Mouse (Mus musculus) thymus, adult 2 months (tissue): ENCODE results near the gene Gsk3b. TPM values are rescaled to one million over a fixed set of nuclear protein-coding genes. Genes with fewer than 3 reads are reported as not detected.

Experiments used
- DNase-seq: peaks from one replicate; pipeline ENCODE4 v3.0.0; 2021
- H3K27ac ChIP-seq: fragments of 200-500 bp; 2 replicates; pipeline ENCODE4 v1.5.1; 2012; ENCODE audit warnings: low read length, control low read depth; ENCODE audit not compliant: control insufficient read depth, insufficient read depth
- H3K27me3 ChIP-seq: fragments of 200-500 bp; 2 replicates; pipeline ENCODE4 v1.6.1; 2012; ENCODE audit warnings: mild to moderate bottlenecking, low read length, moderate library complexity, mixed read lengths; ENCODE audit not compliant: control insufficient read depth, insufficient read depth
- H3K36me3 ChIP-seq: fragments of 200-500 bp; 2 replicates; pipeline ENCODE4 v1.6.1; 2012; ENCODE audit warnings: mild to moderate bottlenecking, low read length, moderate library complexity; ENCODE audit not compliant: control insufficient read depth, insufficient read depth
- H3K4me1 ChIP-seq: fragments of 200-500 bp; replicated peaks from 2 replicates; pipeline ENCODE4 v1.6.1; 2012; ENCODE audit warnings: low read length; ENCODE audit not compliant: control insufficient read depth, insufficient read depth
- H3K4me3 ChIP-seq: fragments of 200-500 bp; 2 replicates; pipeline ENCODE4 v1.5.1; 2012; ENCODE audit warnings: mild to moderate bottlenecking, low read length, control low read depth, moderate library complexity; ENCODE audit not compliant: control insufficient read depth, insufficient read depth
- CTCF ChIP-seq: fragments of 200-500 bp; IDR thresholded peaks from 2 replicates; pipeline ENCODE4 v1.5.1; 2012; ENCODE audit warnings: mild to moderate bottlenecking, control low read depth, low read length, moderate library complexity, borderline replicate concordance; ENCODE audit not compliant: control insufficient read depth, poor library complexity, insufficient read depth; ENCODE audit errors: extremely low read depth
- POLR2A ChIP-seq: fragments of 200-500 bp; IDR thresholded peaks from 2 replicates; pipeline ENCODE4 v1.6.1; 2012; ENCODE audit warnings: mild to moderate bottlenecking, low read length, control low read depth, moderate library complexity; ENCODE audit not compliant: control insufficient read depth, poor library complexity, insufficient read depth; ENCODE audit errors: extremely low read depth
- WGBS: fragments of 180-500 bp; shearing (Covaris S2); methylation state at CpG from one replicate; pipeline ENCODE4 v1.1.7; 2018; 5-methylcytosine and 5-hydroxymethylcytosine counted together
- polyA plus RNA-seq: library from polyadenylated mRNA; depleted of rRNA; stranded (reverse); fragments of >200 nt; gene quantifications from 2 replicates; pipeline ENCODE4 v1.2.3, GENCODE M21; 2012

Gsk3b gene
- polyA plus RNA-seq, 1 experiment: 25.1 TPM

- DNase-seq: no peak
- Histone ChIP-seq H3K36me3 (peaks cover 9% of the 10 kb centered on the region; the same call in 1 of the 2 replicates), H3K4me3 (no peak overlapping the region), H3K27ac (no peak overlapping the region), H3K4me1 (peaks cover 2% of the 10 kb centered on the region; the same call in 1 of the 2 replicates), H3K27me3 (no peaks in the 10 kb centered on the region)
- no peak for TF ChIP-seq CTCF
- no peak for TF ChIP-seq POLR2A
- 96% methylated on average over 9 of the region's 9 CpGs for WGBS
Measured at GRCm38 (mm10) chr16:38097521-38097920, 8.7 kb downstream of the Gsk3b start.

- Histone ChIP-seq H3K4me3 (no peak overlapping the region), H3K4me1 (peaks cover 2% of the 10 kb centered on the region; the same call in 1 of the 2 replicates), H3K27me3 (no peaks in the 10 kb centered on the region), H3K27ac (no peak overlapping the region), H3K36me3 (peaks cover 9% of the 10 kb centered on the region; the same call in 1 of the 2 replicates)
- TF ChIP-seq POLR2A (no peak), CTCF (no peak)
- DNase-seq: no peak
Measured at GRCm38 (mm10) chr16:38099325-38099724, 10.5 kb downstream of the Gsk3b start.

- Histone ChIP-seq H3K36me3 (peaks cover 9% of the 10 kb centered on the region; the same call in 1 of the 2 replicates), H3K4me3 (no peak overlapping the region), H3K27ac (no peak overlapping the region), H3K27me3 (no peaks in the 10 kb centered on the region), H3K4me1 (peaks cover 2% of the 10 kb centered on the region; the same call in 1 of the 2 replicates)
- WGBS: 97% methylated on average over 2 of the region's 2 CpGs
- DNase-seq: no peak
- TF ChIP-seq POLR2A: no peak
- no peak for TF ChIP-seq CTCF
Measured at GRCm38 (mm10) chr16:38100569-38100968, 11.8 kb downstream of the Gsk3b start.

GRCm38 (mm10) chr16:38105453-38105852 lies 16.7 kb downstream of the Gsk3b start:
- Histone ChIP-seq H3K4me1 (peaks cover 5% of the 10 kb centered on the region), H3K4me3 (no peak overlapping the region), H3K27me3 (no peaks in the 10 kb centered on the region), H3K36me3 (peaks cover 3% of the 10 kb centered on the region; the same call in 1 of the 2 replicates), H3K27ac (no peak overlapping the region)
- TF ChIP-seq POLR2A: no peak
- no peak for TF ChIP-seq CTCF
- DNase-seq: no peak
- WGBS: 70% methylated on average over 2 of the region's 2 CpGs

- no peaks in the 10 kb centered on the region for H3K36me3 ChIP-seq
- H3K27ac ChIP-seq: no peak overlapping the region
- H3K4me3 ChIP-seq: no peak overlapping the region
- no peak for DNase-seq
- TF ChIP-seq CTCF (no peak), POLR2A (no peak)
- H3K4me1 ChIP-seq: peaks cover 8% of the 10 kb centered on the region
- no peaks in the 10 kb centered on the region for H3K27me3 ChIP-seq
- 92% methylated on average over 3 of the region's 3 CpGs for WGBS
Measured at GRCm38 (mm10) chr16:38106542-38106941, 17.7 kb downstream of the Gsk3b start.

GRCm38 (mm10) chr16:38110001-38110400 lies 21.2 kb downstream of the Gsk3b start:
- Histone ChIP-seq H3K27ac (no peak overlapping the region), H3K4me1 (peaks cover 10% of the 10 kb centered on the region), H3K27me3 (no peaks in the 10 kb centered on the region), H3K36me3 (no peaks in the 10 kb centered on the region; the same call in 1 of the 2 replicates), H3K4me3 (no peak overlapping the region)
- DNase-seq: no peak
- TF ChIP-seq CTCF: no peak
- no peak for TF ChIP-seq POLR2A
- 95% methylated on average over 9 of the region's 9 CpGs for WGBS

GRCm38 (mm10) chr16:38110575-38110974 lies 21.8 kb downstream of the Gsk3b start:
- TF ChIP-seq CTCF (no peak), POLR2A (no peak)
- no peaks in the 10 kb centered on the region; the same call in 1 of the 2 replicates for H3K36me3 ChIP-seq
- H3K27ac ChIP-seq: no peak overlapping the region
- WGBS: 39% methylated on average over 5 of the region's 5 CpGs
- no peak for DNase-seq
- H3K27me3 ChIP-seq: no peaks in the 10 kb centered on the region
- H3K4me3 ChIP-seq: no peak overlapping the region
- peaks cover 10% of the 10 kb centered on the region for H3K4me1 ChIP-seq
